Mouse (Mus musculus) midbrain, embryonic 10.5 days (tissue): Measurements from ENCODE around the gene Cep295nl. TPM values are rescaled to one million over a fixed set of nuclear protein-coding genes. Genes with fewer than 3 reads are reported as not detected.

Experiments
- DNase-seq: peaks from one replicate; pipeline ENCODE4 v3.0.0-alpha.2; 2017; ENCODE audit warnings: low spot score
- H3K27ac ChIP-seq: fragments of 300-500 bp; sonication (generic); replicated peaks from 2 replicates; pipeline ENCODE4 v1.5.1; 2016; ENCODE audit warnings: mild to moderate bottlenecking
- H3K27me3 ChIP-seq: fragments of 300-500 bp; sonication (generic); 2 replicates; pipeline ENCODE4 v1.6.1; 2016; ENCODE audit warnings: low read depth, mild to moderate bottlenecking; ENCODE audit not compliant: poor library complexity, severe bottlenecking
- H3K36me3 ChIP-seq: fragments of 300-500 bp; sonication (generic); 2 replicates; pipeline ENCODE4 v1.6.1; 2016; ENCODE audit warnings: mild to moderate bottlenecking, moderate library complexity
- H3K4me1 ChIP-seq: fragments of 300-500 bp; sonication (generic); 2 replicates; pipeline ENCODE4 v1.6.1; 2016
- H3K4me3 ChIP-seq: fragments of 300-500 bp; sonication (generic); 2 replicates; pipeline ENCODE4 v1.5.1; 2016; ENCODE audit warnings: mild to moderate bottlenecking, moderate library complexity
- H3K9me3 ChIP-seq: fragments of 300-500 bp; sonication (generic); replicated peaks from 2 replicates; pipeline ENCODE4 v1.6.1; 2016; ENCODE audit warnings: mild to moderate bottlenecking
- WGBS: fragments of 180-500 bp; shearing (Covaris S2); methylation state at CpG from one replicate; pipeline ENCODE4 v1.1.7; 2016; 5-methylcytosine and 5-hydroxymethylcytosine counted together
- polyA plus RNA-seq: library from polyadenylated mRNA; unstranded; fragments of >200 nt; fragmentation: Nextera tagmentation; extraction: Ambion mirVana; gene quantifications from 2 replicates; pipeline ENCODE4 v1.2.1, GENCODE M21; 2016

Gene Cep295nl
- polyA plus RNA-seq, 1 experiment from 2014 or later, result 0.21 TPM

GRCm38 (mm10) chr11:118328511-118328910, 13.8 kb downstream of the Cep295nl start:
- Histone ChIP-seq H3K27me3 (no peaks in the 10 kb centered on the region), H3K4me3 (no peak overlapping the region), H3K4me1 (peaks cover 18% of the 10 kb centered on the region), H3K36me3 (peaks cover 47% of the 10 kb centered on the region), H3K27ac (0 out of 2 replicates have a peak overlapping the region, but pooled peaks have one; percentile 3), H3K9me3 (peaks cover 3% of the 10 kb centered on the region; the same call in 1 of the 2 replicates)
- DNase-seq, result no peak
- WGBS, result 93% methylated on average over 6 of the region's 6 CpGs

- WGBS, result 84% methylated on average over 24 of the region's 24 CpGs
- peak overlapping the region; percentile 42; the same call in 1 of the 2 replicates for H3K27ac ChIP-seq
- no peak for DNase-seq
These were observed 15.0 kb downstream of the Cep295nl start for GRCm38 (mm10) chr11:118326991-118327971.

DNA sequence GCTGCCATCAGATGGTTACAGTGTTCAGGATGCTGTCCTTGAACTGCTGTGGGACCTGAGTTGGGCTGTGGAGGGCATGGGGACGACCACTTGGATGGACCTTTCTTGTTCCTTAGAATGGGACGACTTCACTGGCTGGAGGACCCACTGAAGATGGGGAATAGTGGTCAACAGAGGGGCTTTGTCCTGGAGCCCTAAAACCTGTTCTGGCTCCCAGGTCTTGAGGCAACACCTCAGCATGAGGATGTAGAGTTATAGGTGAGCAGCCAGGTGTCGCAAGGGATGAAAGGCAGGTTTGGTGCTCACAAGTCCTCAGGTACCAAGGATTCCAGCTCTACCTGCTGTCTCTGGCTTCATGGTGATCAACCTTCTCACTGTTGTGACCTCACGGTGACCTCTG, 15.8 kb downstream of the Cep295nl start:
- Histone ChIP-seq H3K4me1 (peaks cover 31% of the 10 kb centered on the region), H3K9me3 (peaks cover 3% of the 10 kb centered on the region; the same call in 1 of the 2 replicates), H3K36me3 (peaks cover 29% of the 10 kb centered on the region), H3K27me3 (no peaks in the 10 kb centered on the region), H3K4me3 (no peak overlapping the region), H3K27ac (no peak overlapping the region)
- no peak for DNase-seq
- 93% methylated on average over 4 of the region's 4 CpGs for WGBS

More at GRCm38 (mm10) chr11:118326991-118327971, 15.0 kb downstream of the Cep295nl start:
- peaks cover 3% of the 10 kb centered on the region; the same call in 1 of the 2 replicates for H3K9me3 ChIP-seq
- peaks cover 35% of the 10 kb centered on the region for H3K36me3 ChIP-seq
- no peaks in the 10 kb centered on the region for H3K27me3 ChIP-seq
- H3K4me3 ChIP-seq, result no peak overlapping the region
- peaks cover 23% of the 10 kb centered on the region for H3K4me1 ChIP-seq

- no peak for DNase-seq
- H3K27ac ChIP-seq, result peak overlapping the region; percentile 4
- H3K4me1 ChIP-seq, result peaks cover 43% of the 10 kb centered on the region
- H3K36me3 ChIP-seq, result peaks cover 18% of the 10 kb centered on the region
- 73% methylated on average over 5 of the region's 5 CpGs for WGBS
- no peak overlapping the region for H3K4me3 ChIP-seq
- peaks cover under 1% of the 10 kb centered on the region; the same call in 1 of the 2 replicates for H3K9me3 ChIP-seq
- H3K27me3 ChIP-seq, result no peaks in the 10 kb centered on the region
These were observed 17.8 kb downstream of the Cep295nl start for GRCm38 (mm10) chr11:118324541-118324940.

- no peak overlapping the region for H3K4me3 ChIP-seq
- no peaks in the 10 kb centered on the region for H3K27me3 ChIP-seq
- H3K36me3 ChIP-seq, result peaks cover 23% of the 10 kb centered on the region
- no peak for DNase-seq
- H3K27ac ChIP-seq, result peak overlapping the region; percentile 4; the same call in 1 of the 2 replicates
- no peaks in the 10 kb centered on the region for H3K9me3 ChIP-seq
- 87% methylated on average over 5 of the region's 5 CpGs for WGBS
- H3K4me1 ChIP-seq, result peaks cover 43% of the 10 kb centered on the region
These were observed 18.3 kb downstream of the Cep295nl start for GRCm38 (mm10) chr11:118323974-118324373.

GRCm38 (mm10) chr11:118322647-118323046, 19.7 kb downstream of the Cep295nl start:
- no peaks in the 10 kb centered on the region for H3K9me3 ChIP-seq
- 69% methylated on average over 3 of the region's 3 CpGs for WGBS
- 0 out of 2 replicates have a peak overlapping the region, but pooled peaks have one; percentile 13 for H3K27ac ChIP-seq
- H3K27me3 ChIP-seq, result no peaks in the 10 kb centered on the region
- peaks cover 39% of the 10 kb centered on the region for H3K4me1 ChIP-seq
- peaks cover 29% of the 10 kb centered on the region for H3K36me3 ChIP-seq
- no peak overlapping the region for H3K4me3 ChIP-seq
- DNase-seq, result no peak

DNA sequence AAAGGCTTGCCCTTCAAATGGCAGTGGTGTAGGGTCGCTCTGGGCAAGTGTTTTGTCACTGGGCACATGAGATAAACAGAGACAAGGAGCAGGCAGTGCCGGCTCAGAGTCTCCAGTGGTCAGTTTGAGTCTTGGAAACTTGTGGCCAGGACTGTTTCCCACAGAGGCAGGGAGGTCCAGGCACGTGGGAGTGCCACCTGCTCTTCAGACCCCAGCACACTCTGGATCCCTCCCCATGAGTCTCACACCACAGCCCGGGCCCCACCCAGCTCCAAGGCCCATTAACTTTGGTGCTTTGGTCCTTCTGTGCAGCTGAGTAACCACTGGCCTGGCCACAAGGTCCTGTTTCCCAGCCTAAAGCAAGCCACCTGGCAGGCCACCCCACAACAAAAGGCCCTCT, 20.3 kb downstream of the Cep295nl start:
- no peak overlapping the region for H3K4me3 ChIP-seq
- 74% methylated on average over 4 of the region's 4 CpGs for WGBS
- H3K9me3 ChIP-seq, result no peaks in the 10 kb centered on the region
- H3K27me3 ChIP-seq, result no peaks in the 10 kb centered on the region
- no peak for DNase-seq
- H3K4me1 ChIP-seq, result peaks cover 33% of the 10 kb centered on the region
- peak overlapping the region; percentile 13; the same call in 1 of the 2 replicates for H3K27ac ChIP-seq
- H3K36me3 ChIP-seq, result peaks cover 30% of the 10 kb centered on the region

DNA sequence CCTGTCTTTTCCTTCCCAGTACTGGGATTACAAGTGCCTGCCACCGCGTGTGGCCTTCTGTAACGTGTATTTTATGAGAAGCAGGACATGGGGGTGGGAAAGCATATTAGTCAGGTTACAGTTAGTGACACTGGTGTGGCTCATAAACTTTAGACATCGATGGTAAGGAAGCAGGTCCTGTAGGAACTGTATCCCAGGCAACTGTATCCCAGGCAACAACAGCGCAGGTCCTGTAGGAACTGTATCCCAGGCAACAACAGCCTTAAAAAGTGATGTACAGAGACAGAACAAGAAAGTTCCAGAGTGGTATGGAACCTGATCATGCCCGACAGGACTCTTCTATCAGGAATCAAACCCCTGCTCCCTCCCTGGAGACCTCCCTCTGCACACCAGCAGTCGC, 20.8 kb downstream of the Cep295nl start:
- no peaks in the 10 kb centered on the region for H3K9me3 ChIP-seq
- H3K27ac ChIP-seq, result 0 out of 2 replicates have a peak overlapping the region, but pooled peaks have one; percentile 13
- 84% methylated on average over 7 of the region's 7 CpGs for WGBS
- H3K36me3 ChIP-seq, result peaks cover 32% of the 10 kb centered on the region
- no peaks in the 10 kb centered on the region for H3K27me3 ChIP-seq
- no peak for DNase-seq
- H3K4me3 ChIP-seq, result no peak overlapping the region
- peaks cover 31% of the 10 kb centered on the region for H3K4me1 ChIP-seq

DNA sequence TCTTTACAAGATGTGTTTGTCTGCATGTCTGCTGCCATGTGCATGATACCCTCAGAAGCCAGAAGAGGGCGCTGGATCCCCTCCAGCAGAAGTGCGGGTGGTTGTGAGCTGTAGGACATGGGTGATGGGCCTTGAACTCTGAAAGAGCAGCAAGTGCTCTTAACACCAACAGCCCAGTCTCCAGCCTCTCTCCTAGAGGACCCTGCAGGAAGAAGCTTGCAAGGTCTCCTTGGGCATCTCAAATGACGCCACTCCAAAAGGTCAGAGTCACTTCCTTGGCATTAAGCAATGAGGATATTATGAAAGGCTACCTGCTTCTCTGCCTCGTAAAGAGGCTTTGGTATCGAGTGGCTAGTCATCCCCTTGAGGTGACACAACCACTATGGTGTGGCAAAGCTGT, 23.6 kb downstream of the Cep295nl start:
- WGBS, result 63% methylated on average over 5 of the region's 5 CpGs

DNA sequence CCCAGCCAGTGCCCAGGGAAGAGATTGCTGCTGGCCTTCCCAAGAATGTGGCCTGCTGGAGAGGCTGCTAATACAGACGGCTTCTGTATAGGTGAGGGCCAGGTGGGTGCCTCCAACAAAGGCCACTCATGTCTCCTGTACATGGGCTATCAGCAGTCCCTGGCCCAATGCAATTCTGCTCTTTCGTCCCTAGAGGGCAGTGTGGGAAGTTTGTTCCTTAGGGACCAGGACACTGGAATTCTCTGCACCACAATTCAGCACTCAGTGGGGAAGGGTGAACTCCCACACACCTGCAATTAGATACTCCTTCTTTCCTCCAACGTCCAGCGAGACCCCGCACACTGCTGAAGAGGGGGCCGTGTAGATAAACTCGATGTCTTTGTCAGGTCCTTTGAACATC, 25.2 kb downstream of the Cep295nl start:
- H3K4me3 ChIP-seq, result no peak overlapping the region
- H3K36me3 ChIP-seq, result peaks cover 61% of the 10 kb centered on the region
- WGBS, result 25% methylated on average over 7 of the region's 7 CpGs
- no peak overlapping the region for H3K27ac ChIP-seq
- no peaks in the 10 kb centered on the region for H3K9me3 ChIP-seq
- DNase-seq, result peak; percentile 40
- H3K4me1 ChIP-seq, result peaks cover 18% of the 10 kb centered on the region
- H3K27me3 ChIP-seq, result no peaks in the 10 kb centered on the region

More for the DNA sequence above, 23.6 kb downstream of the Cep295nl start:
- Histone ChIP-seq H3K4me1 (peaks cover 25% of the 10 kb centered on the region), H3K36me3 (peaks cover 47% of the 10 kb centered on the region), H3K4me3 (no peak overlapping the region), H3K27me3 (no peaks in the 10 kb centered on the region), H3K9me3 (no peaks in the 10 kb centered on the region), H3K27ac (no peak overlapping the region)
- peak; percentile 27 for DNase-seq

DNA sequence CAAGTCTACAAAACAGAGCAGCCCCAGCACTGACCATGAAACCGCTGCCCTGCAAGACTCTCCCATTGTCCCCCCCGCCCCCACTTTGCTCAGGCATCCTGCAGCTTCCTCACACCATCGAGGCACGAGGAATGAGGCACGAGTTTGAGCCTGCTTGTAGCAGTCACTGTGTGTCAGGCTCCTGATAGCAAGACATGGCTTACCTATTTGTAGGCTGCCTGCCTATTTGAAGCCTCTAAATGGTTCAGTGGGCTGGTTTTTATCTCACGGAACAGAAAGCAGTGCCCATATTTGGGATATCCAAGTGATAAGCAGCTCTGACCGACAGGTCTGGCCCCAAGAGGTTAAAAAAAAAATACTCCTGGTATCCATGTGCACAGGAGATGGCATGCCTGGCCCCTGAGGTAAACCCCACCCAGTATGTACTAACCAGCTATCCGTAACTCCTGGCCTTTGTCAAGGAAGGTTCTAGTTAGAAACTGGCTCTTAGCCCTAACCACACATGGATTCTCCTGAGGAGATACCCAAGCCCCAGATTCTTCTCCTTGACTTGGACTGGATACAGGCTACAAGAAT, 26.0 kb downstream of the Cep295nl start:
- 89% methylated on average over 8 of the region's 8 CpGs for WGBS
- Histone ChIP-seq H3K4me1 (peaks cover 10% of the 10 kb centered on the region), H3K36me3 (peaks cover 66% of the 10 kb centered on the region), H3K9me3 (no peaks in the 10 kb centered on the region), H3K27me3 (no peaks in the 10 kb centered on the region), H3K27ac (no peak overlapping the region), H3K4me3 (no peak overlapping the region)
- no peak for DNase-seq

DNA sequence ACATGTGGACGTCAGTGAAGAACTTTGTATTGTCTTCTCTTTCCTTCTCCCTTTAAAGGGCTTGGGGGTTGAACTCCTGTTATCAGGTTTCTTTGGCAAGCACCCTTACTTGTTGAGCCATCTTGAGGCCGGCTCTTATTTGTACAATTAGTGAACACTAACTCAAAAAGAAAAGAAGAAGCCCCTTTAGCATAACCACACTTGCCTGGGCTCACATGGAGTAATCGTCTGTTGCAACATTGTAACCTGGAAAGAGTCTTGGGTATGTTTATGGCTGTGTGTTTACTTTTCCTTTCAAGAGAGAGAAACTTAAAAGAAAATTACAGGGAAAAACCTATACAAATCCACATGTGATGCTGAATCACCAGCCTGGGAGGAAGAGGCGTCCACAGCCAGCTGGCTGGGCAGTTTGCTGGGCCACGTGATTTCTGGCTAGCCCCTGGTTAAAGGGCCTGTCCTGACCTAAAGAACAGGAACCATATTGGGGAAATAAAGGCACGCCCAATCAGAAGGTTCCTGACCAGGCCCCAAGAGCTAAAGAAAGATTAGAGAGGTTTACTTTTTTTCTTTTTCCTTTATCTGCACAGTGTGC, 30.1 kb downstream of the Cep295nl start:
- Histone ChIP-seq H3K4me3 (no peak overlapping the region), H3K4me1 (no peaks in the 10 kb centered on the region), H3K9me3 (peaks cover 11% of the 10 kb centered on the region; the same call in 1 of the 2 replicates), H3K36me3 (peaks cover 77% of the 10 kb centered on the region), H3K27me3 (no peaks in the 10 kb centered on the region), H3K27ac (no peak overlapping the region)
- no peak for DNase-seq
- 87% methylated on average over 6 of the region's 6 CpGs for WGBS
